Mouse (Mus musculus) layer of hippocampus, adult 8-10 months (tissue): ENCODE results near the gene Ephb1. TPM values are rescaled to one million over a fixed set of nuclear protein-coding genes. Genes with fewer than 3 reads are reported as not detected.

Experiments used
- DNase-seq, 2 experiments: peaks; one replicate each; pipeline ENCODE4 v3.0.0; 2022; ENCODE audit warnings: low spot score in 2 of 2
- total RNA-seq, 4 experiments: library from RNA; stranded (reverse); gene quantifications; 2 replicates each; pipeline ENCODE4 v1.2.4; 2022

The Ephb1 gene
- total RNA-seq, 4 experiments from 2014 or later = 24.9 to 28.9 (median 26.9) TPM

DNA sequence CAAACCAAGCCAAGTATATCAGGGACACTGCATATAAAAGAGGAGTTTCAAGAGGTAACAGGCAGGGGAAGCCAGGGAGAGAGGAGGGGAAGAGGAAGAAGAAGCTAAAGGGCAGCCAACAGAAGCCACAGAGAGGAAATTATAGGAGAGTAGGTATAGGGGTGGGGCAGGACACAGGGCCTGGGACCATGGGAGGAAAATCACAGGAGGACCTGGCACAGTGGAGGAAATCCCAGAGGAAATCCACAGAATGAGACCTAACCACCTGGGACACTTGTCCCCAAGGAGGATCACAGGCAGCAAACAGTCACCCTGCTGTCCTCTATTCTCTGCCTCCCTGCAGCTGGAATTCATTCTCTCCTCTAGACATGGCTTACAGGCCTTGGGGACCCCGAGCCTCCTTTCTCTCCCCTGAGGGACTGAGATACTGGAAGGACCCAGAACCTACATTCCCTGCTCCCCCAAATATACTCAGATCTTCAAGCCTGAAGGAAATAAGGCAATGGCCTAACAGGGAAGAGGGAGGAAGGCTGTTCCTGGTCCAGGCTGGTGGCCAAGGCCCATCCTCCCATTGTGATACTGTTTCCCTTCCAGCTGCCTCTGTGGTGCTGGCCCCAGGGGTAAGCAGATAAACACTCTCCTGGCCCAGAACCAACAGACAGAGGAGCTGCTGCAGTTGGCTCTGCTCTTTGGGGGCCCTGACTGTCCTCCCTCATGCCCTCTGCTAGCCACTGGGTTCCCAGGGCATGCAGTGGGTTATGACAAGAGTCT lies 47.7 kb downstream of the Ephb1 start:
- peak; percentile 18 to 21 for DNase-seq

DNA sequence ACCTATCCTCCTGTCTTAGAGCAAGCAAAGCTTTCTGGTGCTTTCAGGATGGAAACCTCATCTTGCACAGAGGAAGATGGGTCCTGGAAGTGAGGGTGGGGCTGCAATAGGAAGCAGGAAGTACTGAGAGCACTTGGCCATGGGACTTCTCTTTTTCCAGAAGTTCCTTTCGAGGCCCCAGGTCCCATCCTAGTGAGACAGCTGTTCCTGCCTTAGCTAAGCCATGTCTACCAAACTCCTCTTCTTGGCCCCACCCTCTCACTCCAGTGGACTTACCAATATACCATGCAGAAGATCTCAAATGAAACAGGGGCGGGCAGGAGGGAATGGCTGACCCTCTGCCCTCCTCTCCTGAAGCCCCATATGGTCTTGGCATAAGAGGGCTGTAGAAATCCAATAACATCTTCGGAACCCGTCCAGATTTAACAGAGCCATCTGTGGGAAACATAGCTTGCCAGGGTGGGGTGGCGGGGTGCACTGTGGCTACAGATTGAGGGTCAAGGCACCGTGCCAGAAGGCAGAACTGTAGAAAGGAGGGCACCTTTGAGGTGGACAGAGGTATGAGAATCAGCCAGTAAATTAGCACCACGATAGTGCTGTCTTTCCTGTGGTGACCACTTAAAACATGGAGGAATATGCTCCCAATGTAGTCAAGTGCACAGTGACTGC lies 48.9 kb downstream of the Ephb1 start:
- DNase-seq = no peak

GRCm38 (mm10) chr9:102304796-102305195 lies 49.7 kb downstream of the Ephb1 start:
- DNase-seq = no peak

DNA sequence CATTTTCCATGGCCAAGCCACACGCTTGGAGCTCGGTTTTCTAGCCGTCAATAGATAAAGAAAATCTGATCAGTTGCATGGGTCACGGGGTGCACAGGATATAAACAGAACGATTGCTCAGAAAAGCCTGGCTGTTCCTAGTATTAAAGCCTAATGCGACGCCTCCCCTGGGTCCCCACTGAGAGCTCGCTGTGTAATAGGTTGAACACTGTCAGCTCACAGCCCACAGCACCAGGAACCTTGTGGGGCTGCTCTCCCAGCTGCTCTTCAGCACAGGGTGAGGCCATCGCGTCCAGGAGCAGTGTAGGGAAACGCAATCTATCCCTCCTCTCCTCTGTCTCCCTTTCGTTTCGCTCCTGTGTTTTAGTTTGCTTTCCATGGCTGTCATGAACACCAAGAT lies 50.6 kb downstream of the Ephb1 start:
- no peak for DNase-seq

GRCm38 (mm10) chr9:102300985-102301384 lies 53.5 kb downstream of the Ephb1 start:
- no peak for DNase-seq

DNA sequence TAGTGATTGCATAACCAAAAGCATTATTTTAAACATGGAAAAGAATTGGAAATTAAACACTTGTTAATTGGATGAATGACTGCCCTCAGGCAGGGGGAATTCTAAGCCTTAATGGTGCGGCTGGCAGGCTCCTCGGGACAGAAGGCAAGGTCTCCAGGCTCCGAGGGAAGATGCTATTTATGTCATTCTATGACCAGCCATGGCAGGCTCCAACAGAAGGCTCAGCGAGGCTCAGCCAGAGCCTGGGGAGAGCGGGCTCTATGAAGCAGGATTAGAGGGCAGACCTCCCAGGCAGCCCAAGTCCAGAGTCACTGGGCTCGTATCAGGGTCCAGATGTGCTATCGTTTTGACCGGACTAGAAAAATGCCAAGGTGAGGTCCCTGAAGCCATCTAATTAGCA lies 55.8 kb downstream of the Ephb1 start:
- no peak for DNase-seq

DNA sequence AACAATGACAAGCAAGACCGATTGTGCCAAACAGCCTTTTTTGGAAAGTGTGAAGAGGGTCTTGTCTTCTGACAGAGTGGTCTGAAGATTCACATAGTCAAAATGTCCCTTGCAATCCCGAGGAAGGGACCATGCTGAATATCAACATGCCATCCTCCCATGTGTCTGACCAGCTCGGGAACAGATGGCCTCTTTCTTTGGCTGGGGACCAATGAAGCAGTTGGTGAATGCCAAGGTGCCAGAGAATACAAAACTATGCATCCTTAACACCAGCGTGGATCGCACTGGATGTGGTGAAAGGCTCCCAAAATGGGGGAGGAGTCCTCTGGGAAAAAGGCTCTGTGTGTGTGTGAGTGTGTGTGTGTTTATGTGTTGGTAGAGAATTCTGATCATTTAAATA lies 56.5 kb downstream of the Ephb1 start:
- peak in 1 of 2 experiments; percentile 40 for DNase-seq

DNA sequence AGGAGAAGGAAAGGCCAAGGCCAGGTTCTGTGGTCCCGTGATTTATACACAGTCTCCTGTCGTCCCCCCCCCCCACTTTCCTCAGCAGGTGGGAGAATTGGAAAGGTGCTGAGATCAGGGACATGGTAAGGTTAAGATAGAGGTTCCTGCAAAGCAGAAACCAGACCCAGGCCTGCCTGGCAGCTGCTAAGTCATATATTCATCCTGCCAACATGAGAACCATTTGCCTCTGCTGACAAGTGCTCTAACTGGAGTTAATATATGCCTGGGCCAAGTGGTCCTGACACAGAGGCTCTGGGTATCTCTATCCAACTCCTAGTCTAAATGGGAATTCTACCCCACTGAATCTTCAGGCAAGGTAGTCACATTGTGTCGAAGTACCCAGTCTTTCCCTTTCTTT lies 57.3 kb downstream of the Ephb1 start:
- no peak for DNase-seq

- DNase-seq = no peak
Observed at GRCm38 (mm10) chr9:102293605-102294004, 60.9 kb downstream of the Ephb1 start.

GRCm38 (mm10) chr9:102291230-102291629 lies 63.3 kb downstream of the Ephb1 start:
- no peak for DNase-seq

GRCm38 (mm10) chr9:102288356-102288755 lies 66.1 kb downstream of the Ephb1 start:
- no peak for DNase-seq

DNA sequence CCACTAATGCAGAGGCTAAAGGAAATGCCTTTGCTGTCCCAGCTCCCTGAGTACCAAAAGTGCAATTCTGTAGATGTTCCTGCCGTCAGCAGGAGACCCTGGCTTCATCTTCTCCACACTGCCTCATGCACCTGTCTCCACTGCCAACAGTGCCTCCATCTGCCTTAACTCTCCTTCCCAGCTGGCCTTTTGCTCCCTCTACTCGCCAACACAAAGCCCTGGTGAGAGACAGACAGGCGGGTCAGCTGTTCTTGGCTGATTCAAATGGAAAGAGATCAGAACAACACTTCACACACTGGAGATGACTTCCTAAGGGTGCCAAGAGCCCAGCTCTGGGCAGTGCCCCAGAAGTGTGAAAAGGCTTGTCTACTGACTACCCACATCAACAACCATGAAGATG lies 78.6 kb downstream of the Ephb1 start:
- no peak for DNase-seq

DNA sequence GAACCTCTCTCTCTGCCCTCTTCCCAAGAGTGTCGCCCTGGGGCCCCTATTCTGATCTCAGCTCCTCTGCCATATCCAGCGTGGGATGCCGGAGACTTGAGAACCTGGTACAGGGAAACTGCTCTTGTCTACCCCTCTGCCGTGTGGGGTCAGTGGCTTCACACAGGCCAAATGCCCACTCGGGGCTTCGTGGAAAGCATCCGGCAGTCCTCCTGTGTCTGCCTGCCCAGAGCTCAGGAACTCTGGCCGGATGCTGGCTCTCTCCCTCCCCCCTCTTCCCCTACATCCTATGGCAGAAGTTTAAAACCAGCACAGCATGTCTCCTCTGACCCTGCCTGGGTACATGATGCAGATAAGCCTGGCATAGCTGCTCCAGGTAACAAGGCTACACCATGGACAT lies 80.5 kb downstream of the Ephb1 start:
- DNase-seq = no peak

DNA sequence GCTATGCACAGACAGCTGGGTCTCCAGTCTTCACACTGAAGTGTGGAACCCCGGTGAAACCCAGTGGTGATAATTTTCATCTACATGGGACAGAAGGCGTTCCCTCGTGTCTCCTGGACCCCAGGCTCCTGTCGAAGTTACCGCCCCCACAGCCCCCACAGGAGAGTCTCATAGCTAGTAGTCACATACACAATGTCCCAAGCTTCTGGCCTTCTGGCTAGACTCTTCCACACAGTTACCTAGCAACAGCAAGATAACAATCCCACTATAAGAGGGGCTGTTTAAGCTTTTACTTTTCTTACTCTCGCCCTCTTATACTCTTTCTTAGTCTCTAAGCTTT lies 81.1 kb downstream of the Ephb1 start:
- DNase-seq = no peak

DNA sequence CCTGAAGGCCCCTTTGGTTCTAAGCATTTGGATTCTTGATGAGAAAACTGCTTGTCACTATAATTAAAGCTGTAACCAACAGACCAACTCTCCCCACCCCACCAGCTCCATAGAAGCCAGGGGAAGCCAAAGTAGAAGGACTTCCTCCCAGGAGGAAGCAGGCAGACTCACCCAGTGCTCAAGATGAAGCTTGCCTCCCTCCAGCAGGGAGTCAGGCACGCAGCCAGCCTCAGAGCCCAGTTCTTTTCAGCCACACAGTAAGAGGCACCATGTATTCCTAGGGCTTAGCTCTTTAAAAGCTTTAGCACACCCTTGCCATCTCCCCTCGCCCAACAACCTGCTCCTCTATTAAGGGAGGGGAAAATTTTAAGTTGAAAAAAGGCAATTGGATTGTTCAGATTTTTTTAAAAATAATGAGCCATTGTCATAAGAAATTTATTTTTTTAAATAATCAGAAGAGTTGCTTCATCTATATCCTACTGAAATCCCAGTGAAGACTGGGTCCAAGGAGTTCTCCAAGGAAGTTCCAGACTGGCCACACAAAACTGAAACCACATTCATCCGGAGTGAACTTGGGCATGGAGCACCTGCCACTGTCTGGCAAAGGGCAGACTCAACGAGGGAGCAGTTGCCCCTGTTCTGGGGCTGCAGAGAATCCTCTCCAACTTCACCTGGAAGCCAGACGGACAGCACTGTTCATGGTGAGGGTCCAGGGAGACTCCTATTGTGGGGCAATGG lies 81.6 kb downstream of the Ephb1 start:
- no peak for DNase-seq

- no peak for DNase-seq
Observed at GRCm38 (mm10) chr9:102270496-102270895, 84.0 kb downstream of the Ephb1 start.

DNA sequence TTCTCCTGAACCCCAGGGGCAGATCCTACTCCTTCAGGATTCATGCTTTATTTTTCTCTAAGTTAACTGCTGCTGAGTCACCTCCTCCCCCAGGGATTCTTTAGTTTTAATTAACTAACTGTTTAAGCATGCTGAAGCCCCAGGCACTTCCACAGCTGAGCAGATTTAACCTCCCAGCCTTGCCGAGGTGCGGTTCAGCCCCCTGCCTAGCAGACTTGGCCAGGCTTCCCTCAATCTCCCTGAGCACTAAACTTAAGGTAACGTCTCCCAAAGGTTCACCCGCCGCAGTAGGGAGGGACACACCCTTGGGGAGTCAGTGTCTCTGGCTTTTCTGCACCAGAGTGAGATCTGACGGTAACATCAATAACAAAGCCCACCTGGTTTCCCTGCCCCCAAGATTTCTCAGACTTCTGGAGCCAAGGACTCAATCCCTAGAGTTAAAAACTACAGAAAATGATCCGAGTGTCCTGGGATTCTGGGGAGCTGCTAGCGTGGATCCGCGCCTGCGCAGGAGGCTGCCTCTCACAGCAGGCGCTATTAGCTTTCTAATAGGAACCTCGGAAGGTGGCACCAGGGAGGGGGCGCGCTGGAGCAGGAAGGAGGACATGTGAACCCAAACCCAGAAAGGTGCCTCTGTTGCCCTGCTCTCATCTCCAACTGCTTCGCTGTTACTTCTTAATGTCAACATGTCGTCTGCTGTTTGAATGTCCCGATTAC lies 87.0 kb downstream of the Ephb1 start:
- DNase-seq = peak in 1 of 2 experiments; percentile 21

DNA sequence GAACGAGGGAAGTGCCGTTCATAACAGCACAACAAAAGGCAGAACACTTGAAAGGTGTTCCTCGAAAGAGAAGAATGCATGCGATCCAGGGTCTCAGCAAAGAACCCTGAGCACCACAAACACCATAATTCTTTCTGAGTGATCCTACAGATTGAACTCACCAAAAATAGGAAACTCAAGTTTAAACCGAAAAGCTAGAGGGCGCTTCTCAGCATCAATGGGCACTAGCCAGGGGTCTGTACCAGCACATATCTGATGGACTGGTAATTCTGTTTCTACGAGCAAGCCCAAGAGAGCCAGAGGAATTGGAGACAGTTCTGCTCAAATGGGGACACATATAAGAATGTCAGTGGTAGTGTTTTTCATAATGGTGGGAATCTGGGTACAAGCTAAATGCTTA lies 90.7 kb downstream of the Ephb1 start:
- no peak for DNase-seq

GRCm38 (mm10) chr9:102262100-102262501 lies 92.4 kb downstream of the Ephb1 start:
- DNase-seq = no peak

- no peak for DNase-seq
Observed at GRCm38 (mm10) chr9:102261511-102261910, 93.0 kb downstream of the Ephb1 start.

GRCm38 (mm10) chr9:102256407-102256806 lies 98.1 kb downstream of the Ephb1 start:
- DNase-seq = no peak

- peak; percentile 23 to 34 for DNase-seq
Observed at GRCm38 (mm10) chr9:102255803-102256202, 98.7 kb downstream of the Ephb1 start.
